Mouse (Mus musculus): ENCODE data around the gene 4930519P11Rik.

DNA sequence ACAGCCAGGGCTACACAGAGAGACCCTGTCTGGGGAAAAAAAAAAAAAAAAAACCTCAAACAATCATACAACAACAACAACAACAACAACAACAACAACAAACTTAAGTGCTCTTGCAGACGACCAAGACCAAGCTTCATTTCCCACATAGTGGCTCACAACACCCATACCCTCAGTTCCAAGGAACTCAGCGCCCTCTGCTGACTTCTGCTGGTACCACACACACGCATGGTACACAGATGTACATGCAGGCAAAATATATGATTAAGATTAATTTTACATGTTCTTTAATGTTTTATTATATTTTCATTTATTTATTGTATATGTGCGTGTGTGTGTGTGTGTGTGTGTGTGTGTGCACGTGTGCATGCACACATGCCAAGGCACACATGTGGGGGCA is 26.8 kb downstream of the 4930519P11Rik start:
- TF ChIP-seq USF1 (IDR thresholded peaks at IDR 0.05; ENCODE audit: low read depth, low read length), result no peak
- no peak for TF ChIP-seq EP300 (IDR thresholded peaks at IDR 0.05; ENCODE audit: low read depth in 1 of 2, low read length in 2 of 2)
- TF ChIP-seq BHLHE40 (IDR thresholded peaks at IDR 0.05; ENCODE audit: borderline replicate concordance, low read depth, low read length), result no peak

All from MEL (cell line).